Mouse (Mus musculus) layer of hippocampus, postnatal 25 days (tissue): ENCODE measurements at regions not wholly inside any gene's neighbourhood (a gene's known extent, or its start where the extent isn't known, plus 50 kb on each side); places are given as distances from the start of the nearest gene placed in this dataset.

Experiments used
- DNase-seq, 2 experiments: peaks; one replicate each; pipeline ENCODE4 v3.0.0; 2022; ENCODE audit warnings: mixed read lengths in 2 of 2, low spot score in 1 of 2; ENCODE audit errors: extremely low spot score in 1 of 2

DNA sequence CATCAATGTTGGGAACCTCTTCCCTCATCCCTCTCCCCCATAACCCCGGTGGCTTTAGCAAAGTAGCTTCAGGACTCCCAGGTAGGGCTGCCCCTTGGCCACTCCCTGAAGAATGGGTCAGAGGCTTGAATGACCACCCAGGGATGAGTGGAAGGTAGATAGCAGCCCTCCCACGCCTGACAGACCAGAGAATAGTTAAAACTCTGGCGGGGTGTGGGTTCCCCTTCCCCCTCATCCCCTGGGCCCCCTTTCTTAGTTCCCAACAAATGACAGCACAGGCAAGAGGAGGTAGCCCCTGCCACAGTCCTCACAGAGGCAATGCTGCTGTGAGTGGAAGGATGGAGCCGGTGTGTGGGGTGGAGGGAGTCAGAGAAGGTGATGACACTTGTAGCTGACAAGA, 186.2 kb downstream of the Xxylt1 start:
- DNase-seq: no peak

- DNase-seq: no peak
These were observed 183.9 kb downstream of the Xxylt1 start for GRCm38 (mm10) chr16:30897371-30897770.

DNA sequence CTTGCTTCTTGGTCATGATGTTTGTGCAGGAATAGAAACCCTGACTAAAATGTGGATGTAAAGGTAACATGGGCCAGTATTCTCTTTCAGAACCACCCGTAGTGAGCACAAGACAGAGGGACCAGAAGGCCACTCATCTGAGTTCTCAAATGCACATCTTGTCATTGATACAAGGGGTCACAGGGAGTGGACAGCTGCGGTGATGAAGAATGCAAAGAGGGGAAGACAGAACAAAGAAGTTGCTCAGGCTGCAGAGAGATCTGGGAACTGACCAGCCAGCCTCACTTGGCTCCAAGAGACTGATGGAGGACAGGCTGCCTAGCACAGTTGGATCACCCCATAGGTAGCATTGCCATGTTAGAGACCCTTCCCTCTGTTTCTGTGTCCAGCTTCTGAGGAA, 181.1 kb downstream of the Xxylt1 start:
- no peak for DNase-seq

DNA sequence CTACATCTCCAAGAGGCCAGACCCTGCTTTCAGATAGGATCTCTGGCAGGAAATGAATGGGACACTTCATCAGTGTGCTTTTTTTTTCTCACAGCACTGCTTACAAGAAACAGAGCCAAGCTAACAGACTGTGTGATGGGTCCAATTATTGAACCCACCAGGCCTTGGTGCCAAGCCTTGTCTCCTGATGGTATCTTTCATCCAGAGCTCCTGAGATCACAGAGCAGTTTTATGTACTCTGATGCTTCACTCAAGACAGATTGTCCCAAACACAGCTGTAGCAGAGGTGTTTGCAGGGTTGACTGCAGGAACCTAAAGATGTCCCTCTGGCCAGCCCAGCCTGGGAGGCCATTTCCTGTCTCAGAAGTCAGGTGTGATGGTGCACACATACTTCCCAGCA, 179.9 kb downstream of the Xxylt1 start:
- no peak for DNase-seq
